Mouse (Mus musculus): ENCODE measurements around the gene Pkd1. TPM values are rescaled to one million over a fixed set of nuclear protein-coding genes. Genes with fewer than 3 reads are reported as not detected.

Gene Pkd1
- total and polyA plus RNA-seq, 2 experiments from 2014 or later, result 7.1 to 57.5 TPM

DNA sequence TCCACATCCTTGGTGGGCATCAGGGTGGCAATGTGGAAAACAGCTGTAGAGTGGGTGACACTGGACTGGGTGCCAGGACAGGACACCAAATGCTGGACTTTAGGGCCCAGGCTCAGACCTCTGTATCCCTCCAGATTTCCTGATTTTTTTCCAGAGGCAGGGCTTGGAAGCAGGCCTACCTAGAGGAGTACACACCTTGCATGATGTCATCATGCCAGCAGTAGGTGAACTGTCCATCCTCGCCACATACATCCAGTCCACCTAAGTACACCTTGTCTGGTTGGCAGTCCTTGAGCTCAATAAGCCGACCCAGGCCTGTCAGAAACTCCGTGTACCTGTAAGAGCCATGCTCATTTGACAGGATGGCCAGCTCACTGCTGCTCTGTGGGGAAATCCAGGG lies 48.4 kb downstream of the Pkd1 start:
- WGBS, result 83% methylated on average over 3 of the region's 3 CpGs

DNA sequence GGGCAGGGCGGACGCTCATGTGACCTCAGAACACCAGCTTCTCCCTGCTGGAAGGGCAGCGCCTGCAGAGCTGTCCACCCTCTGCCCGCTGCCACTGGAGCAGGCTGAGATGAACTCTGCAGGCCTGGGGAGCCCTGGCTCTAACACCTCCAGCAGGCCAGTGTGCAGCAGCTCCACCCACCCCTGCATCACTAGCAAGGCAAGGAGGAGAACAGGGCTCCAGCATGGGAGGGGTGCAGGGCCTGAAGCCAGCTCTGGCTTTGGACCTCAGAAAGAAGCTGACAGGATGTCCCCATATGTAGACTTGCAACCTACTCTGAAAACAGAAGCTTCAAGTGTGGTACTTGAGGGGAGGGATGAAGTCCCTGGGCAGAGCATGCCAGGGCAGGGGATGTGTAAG lies 50.9 kb downstream of the Pkd1 start:
- TF ChIP-seq EP300 (IDR thresholded peaks at IDR 0.05; ENCODE audit: low read depth), result no peak
- TF ChIP-seq CTCF (IDR thresholded peaks at IDR 0.05; ENCODE audit: low read depth), result no peak
- ATAC-seq (ENCODE audit: insufficient read depth, low read depth) (no peak), DNase-seq (ENCODE audit: low spot score) (no peak)
- H3K27ac ChIP-seq (ENCODE audit: low read depth), result no peak overlapping the region
- H3K4me3 ChIP-seq (ENCODE audit: low read depth, low read length), result no peak overlapping the region
- H3K9me3 ChIP-seq (replicated peaks; ENCODE audit: control insufficient read depth, low read length), result no peaks in the 10 kb centered on the region
- WGBS, result 89% methylated on average over 3 of the region's 4 CpGs
- no peaks in the 10 kb centered on the region for H3K27me3 ChIP-seq (ENCODE audit: control insufficient read depth, insufficient read depth, low read length)
- H3K9ac ChIP-seq (replicated peaks; ENCODE audit: low read depth, low read length), result no peak overlapping the region
- H3K4me2 ChIP-seq (ENCODE audit: low read depth, low read length), result no peak overlapping the region
- H3K36me3 ChIP-seq (replicated peaks; ENCODE audit: control insufficient read depth, insufficient read depth, low read length), result peaks cover 91% of the 10 kb centered on the region
- H3K4me1 ChIP-seq (ENCODE audit: control insufficient read depth, insufficient read depth), result no peaks in the 10 kb centered on the region

More for the DNA sequence above, 48.4 kb downstream of the Pkd1 start:
- Histone ChIP-seq H3K27ac (ENCODE audit: low read depth) (no peak overlapping the region), H3K4me2 (ENCODE audit: low read depth, low read length) (no peak overlapping the region), H3K36me3 (replicated peaks; ENCODE audit: control insufficient read depth, insufficient read depth, low read length) (peaks cover 99% of the 10 kb centered on the region), H3K9me3 (replicated peaks; ENCODE audit: control insufficient read depth, low read length) (no peaks in the 10 kb centered on the region), H3K4me3 (ENCODE audit: low read depth, low read length) (no peak overlapping the region), H3K9ac (replicated peaks; ENCODE audit: low read depth, low read length) (no peak overlapping the region), H3K27me3 (ENCODE audit: control insufficient read depth, insufficient read depth, low read length) (no peaks in the 10 kb centered on the region), H3K4me1 (ENCODE audit: control insufficient read depth, insufficient read depth) (no peaks in the 10 kb centered on the region)
- DNase-seq (ENCODE audit: low spot score) (peak; percentile 4), ATAC-seq (ENCODE audit: insufficient read depth, low read depth) (no peak)
- no peak for TF ChIP-seq CTCF (IDR thresholded peaks at IDR 0.05; ENCODE audit: low read depth)
- TF ChIP-seq EP300 (IDR thresholded peaks at IDR 0.05; ENCODE audit: low read depth), result no peak

GRCm38 (mm10) chr17:24603961-24604360 lies 54.3 kb downstream of the Pkd1 start:
- TF ChIP-seq CTCF (IDR thresholded peaks at IDR 0.05; ENCODE audit: low read depth), result no peak
- no peak for TF ChIP-seq EP300 (IDR thresholded peaks at IDR 0.05; ENCODE audit: low read depth)
- H3K9me3 ChIP-seq (replicated peaks; ENCODE audit: control insufficient read depth, low read length), result no peaks in the 10 kb centered on the region

DNA sequence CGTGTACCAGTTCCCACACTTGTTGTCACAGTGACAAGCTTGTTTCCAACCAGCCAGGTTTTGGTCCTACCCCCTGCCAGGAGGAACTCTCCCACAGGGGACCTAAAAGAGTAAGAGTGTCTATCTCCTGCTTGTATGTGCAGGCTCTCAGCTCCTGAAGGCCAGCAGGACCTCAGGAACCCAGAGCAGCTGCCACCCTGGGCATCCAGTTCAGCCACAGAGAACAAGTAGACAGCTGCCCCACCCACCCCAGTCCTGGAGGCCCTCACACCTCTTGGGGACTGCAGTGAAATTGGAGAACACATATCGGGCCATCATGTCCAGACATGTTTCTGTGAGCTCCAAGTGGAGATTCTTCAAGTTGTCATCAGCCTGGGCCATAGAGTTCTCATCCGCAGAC lies 54.9 kb downstream of the Pkd1 start:
- Histone ChIP-seq H3K4me1 (ENCODE audit: control insufficient read depth, insufficient read depth) (no peaks in the 10 kb centered on the region), H3K27ac (ENCODE audit: low read depth) (no peak overlapping the region), H3K4me2 (ENCODE audit: low read depth, low read length) (no peak overlapping the region), H3K36me3 (replicated peaks; ENCODE audit: control insufficient read depth, insufficient read depth, low read length) (peaks cover 85% of the 10 kb centered on the region), H3K9ac (replicated peaks; ENCODE audit: low read depth, low read length) (no peak overlapping the region), H3K9me3 (replicated peaks; ENCODE audit: control insufficient read depth, low read length) (no peaks in the 10 kb centered on the region), H3K27me3 (ENCODE audit: control insufficient read depth, insufficient read depth, low read length) (no peaks in the 10 kb centered on the region), H3K4me3 (ENCODE audit: low read depth, low read length) (no peak overlapping the region)
- no peak for TF ChIP-seq CTCF (IDR thresholded peaks at IDR 0.05; ENCODE audit: low read depth)
- no peak for TF ChIP-seq EP300 (IDR thresholded peaks at IDR 0.05; ENCODE audit: low read depth)
- WGBS, result 56% methylated on average over 3 of the region's 3 CpGs
- DNase-seq (ENCODE audit: low spot score) (no peak), ATAC-seq (ENCODE audit: insufficient read depth, low read depth) (no peak)

More at GRCm38 (mm10) chr17:24603961-24604360, 54.3 kb downstream of the Pkd1 start:
- H3K9ac ChIP-seq (replicated peaks; ENCODE audit: low read depth, low read length), result no peak overlapping the region
- H3K4me2 ChIP-seq (ENCODE audit: low read depth, low read length), result no peak overlapping the region
- H3K27ac ChIP-seq (ENCODE audit: low read depth), result no peak overlapping the region
- H3K4me3 ChIP-seq (ENCODE audit: low read depth, low read length), result no peak overlapping the region
- no peaks in the 10 kb centered on the region for H3K4me1 ChIP-seq (ENCODE audit: control insufficient read depth, insufficient read depth)
- DNase-seq (ENCODE audit: low spot score) (no peak), ATAC-seq (ENCODE audit: insufficient read depth, low read depth) (no peak)
- H3K36me3 ChIP-seq (replicated peaks; ENCODE audit: control insufficient read depth, insufficient read depth, low read length), result peaks cover 91% of the 10 kb centered on the region
- no peaks in the 10 kb centered on the region for H3K27me3 ChIP-seq (ENCODE audit: control insufficient read depth, insufficient read depth, low read length)
- 86% methylated on average over 8 of the region's 8 CpGs for WGBS

- H3K9ac ChIP-seq (replicated peaks; ENCODE audit: low read depth, low read length), result no peak overlapping the region
- no peak overlapping the region for H3K4me3 ChIP-seq (ENCODE audit: low read depth, low read length)
- DNase-seq (ENCODE audit: low spot score), result no peak
- 84% methylated on average over 4 of the region's 4 CpGs for WGBS
- H3K4me1 ChIP-seq (ENCODE audit: control insufficient read depth, insufficient read depth), result no peaks in the 10 kb centered on the region
- no peaks in the 10 kb centered on the region for H3K27me3 ChIP-seq (ENCODE audit: control insufficient read depth, insufficient read depth, low read length)
- no peak for ATAC-seq (ENCODE audit: insufficient read depth, low read depth)
- no peak overlapping the region for H3K27ac ChIP-seq (ENCODE audit: low read depth)
- H3K4me2 ChIP-seq (ENCODE audit: low read depth, low read length), result no peak overlapping the region
- no peaks in the 10 kb centered on the region for H3K9me3 ChIP-seq (replicated peaks; ENCODE audit: control insufficient read depth, low read length)
- TF ChIP-seq CTCF (IDR thresholded peaks at IDR 0.05; ENCODE audit: low read depth) (no peak), EP300 (IDR thresholded peaks at IDR 0.05; ENCODE audit: low read depth) (no peak)
- peaks cover 56% of the 10 kb centered on the region for H3K36me3 ChIP-seq (replicated peaks; ENCODE audit: control insufficient read depth, insufficient read depth, low read length)
Observed at GRCm38 (mm10) chr17:24608370-24608769, 58.7 kb downstream of the Pkd1 start.

DNA sequence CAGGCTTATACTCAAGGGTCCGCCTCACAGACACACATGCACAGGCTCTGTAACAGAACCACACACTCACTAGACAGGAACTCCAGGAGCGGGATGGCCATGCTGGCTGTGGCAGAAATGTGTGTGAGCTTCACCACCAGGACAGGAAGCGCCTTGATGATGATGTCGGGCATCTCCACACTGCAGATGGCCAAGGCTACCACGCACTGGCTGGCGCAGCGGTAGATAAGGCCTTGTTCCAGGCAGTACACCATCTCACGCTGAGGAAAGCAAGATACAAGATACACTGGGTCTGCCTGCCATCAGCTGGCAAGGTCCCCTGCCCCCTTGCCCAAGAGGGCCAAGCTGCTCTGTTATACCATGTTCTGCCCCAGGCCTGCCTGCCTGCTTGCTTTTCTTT lies 59.2 kb downstream of the Pkd1 start:
- no peaks in the 10 kb centered on the region for H3K9me3 ChIP-seq (replicated peaks; ENCODE audit: control insufficient read depth, low read length)
- DNase-seq (ENCODE audit: low spot score) (no peak), ATAC-seq (ENCODE audit: insufficient read depth, low read depth) (no peak)
- H3K9ac ChIP-seq (replicated peaks; ENCODE audit: low read depth, low read length), result no peak overlapping the region
- peaks cover 61% of the 10 kb centered on the region for H3K36me3 ChIP-seq (replicated peaks; ENCODE audit: control insufficient read depth, insufficient read depth, low read length)
- H3K27me3 ChIP-seq (ENCODE audit: control insufficient read depth, insufficient read depth, low read length), result no peaks in the 10 kb centered on the region
- 81% methylated on average over 8 of the region's 8 CpGs for WGBS
- TF ChIP-seq EP300 (IDR thresholded peaks at IDR 0.05; ENCODE audit: low read depth) (no peak), CTCF (IDR thresholded peaks at IDR 0.05; ENCODE audit: low read depth) (no peak)
- no peak overlapping the region for H3K4me3 ChIP-seq (ENCODE audit: low read depth, low read length)
- no peaks in the 10 kb centered on the region for H3K4me1 ChIP-seq (ENCODE audit: control insufficient read depth, insufficient read depth)
- no peak overlapping the region for H3K4me2 ChIP-seq (ENCODE audit: low read depth, low read length)
- no peak overlapping the region for H3K27ac ChIP-seq (ENCODE audit: low read depth)

Measured in heart, postnatal 0 days (tissue).